Mouse (Mus musculus) stomach, postnatal 0 days (tissue): ENCODE results near the gene Aunip.

Source experiments
- CTCF ChIP-seq: IDR thresholded peaks from 2 replicates; pipeline ENCODE4 v1.5.1; 2016; ENCODE audit warnings: antibody characterized with exemption, low read depth, mild to moderate bottlenecking, moderate library complexity
- EP300 ChIP-seq: optimal IDR thresholded peaks from 2 replicates; pipeline ENCODE3; 2016; ENCODE audit warnings: antibody characterized with exemption

DNA sequence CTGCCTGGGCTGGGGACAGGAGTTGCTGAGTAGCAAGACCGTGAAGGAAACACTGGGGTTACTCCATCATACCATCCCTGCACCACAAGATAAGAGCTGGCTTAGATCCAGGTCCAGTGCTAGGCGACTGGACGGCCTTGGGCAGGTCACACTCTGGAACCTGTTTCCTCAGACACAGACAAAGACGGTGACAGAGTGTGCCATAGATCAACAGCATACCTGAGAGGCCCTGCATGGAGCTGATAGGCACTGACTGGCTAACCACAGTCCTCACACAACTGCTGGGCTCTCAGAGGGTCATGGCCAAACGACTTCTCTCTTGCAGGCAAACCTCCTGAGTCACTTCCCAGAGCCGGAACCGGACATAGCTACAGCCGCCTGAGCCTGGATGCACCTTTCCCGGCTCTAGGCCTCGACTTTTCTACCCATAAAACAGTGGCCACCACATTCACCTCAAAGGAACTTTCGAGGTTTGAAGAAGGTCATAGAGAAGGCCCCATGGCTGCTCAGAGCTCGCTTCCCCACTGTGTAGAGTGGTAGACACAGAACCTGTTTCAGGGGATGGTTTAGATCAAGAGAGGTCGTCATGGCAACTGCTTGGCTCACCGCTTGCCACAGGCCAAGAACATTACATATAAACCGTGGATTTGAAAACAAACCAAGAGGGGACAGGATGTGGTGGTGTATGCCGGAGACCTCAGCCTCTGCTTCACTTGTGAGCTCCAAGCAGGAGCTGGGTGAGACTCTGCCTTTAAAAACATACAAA lies 15.8 kb upstream of the Aunip start:
- no peak for TF ChIP-seq CTCF
- no peak for TF ChIP-seq EP300
